Mouse (Mus musculus) ES-Bruce4 (cell line): ENCODE data around the gene Fadd.

Experiments
- CTCF ChIP-seq: IDR thresholded peaks from one replicate; pipeline ENCODE4 v1.8.1; 2011; ENCODE audit warnings: low read depth, low read length
- POLR2A ChIP-seq: IDR thresholded peaks from one replicate; pipeline ENCODE4 v1.8.1; 2011; ENCODE audit warnings: low read length; ENCODE audit not compliant: insufficient read depth

- no peak for TF ChIP-seq CTCF
- TF ChIP-seq POLR2A, result no peak
Observed at GRCm38 (mm10) chr7:144630622-144631021, 48.4 kb upstream of the Fadd start.
